Mouse (Mus musculus) ovary, adult 18-20 months (tissue): ENCODE measurements around the gene Hcfc1.
A peak's percentile ranks its signal among the peaks of the same experiment; 100 is the strongest.

Source experiments
- DNase-seq: peaks from one replicate; pipeline ENCODE4 v3.0.0; 2022; ENCODE audit warnings: low spot score, mixed read lengths

The Hcfc1 gene

DNA sequence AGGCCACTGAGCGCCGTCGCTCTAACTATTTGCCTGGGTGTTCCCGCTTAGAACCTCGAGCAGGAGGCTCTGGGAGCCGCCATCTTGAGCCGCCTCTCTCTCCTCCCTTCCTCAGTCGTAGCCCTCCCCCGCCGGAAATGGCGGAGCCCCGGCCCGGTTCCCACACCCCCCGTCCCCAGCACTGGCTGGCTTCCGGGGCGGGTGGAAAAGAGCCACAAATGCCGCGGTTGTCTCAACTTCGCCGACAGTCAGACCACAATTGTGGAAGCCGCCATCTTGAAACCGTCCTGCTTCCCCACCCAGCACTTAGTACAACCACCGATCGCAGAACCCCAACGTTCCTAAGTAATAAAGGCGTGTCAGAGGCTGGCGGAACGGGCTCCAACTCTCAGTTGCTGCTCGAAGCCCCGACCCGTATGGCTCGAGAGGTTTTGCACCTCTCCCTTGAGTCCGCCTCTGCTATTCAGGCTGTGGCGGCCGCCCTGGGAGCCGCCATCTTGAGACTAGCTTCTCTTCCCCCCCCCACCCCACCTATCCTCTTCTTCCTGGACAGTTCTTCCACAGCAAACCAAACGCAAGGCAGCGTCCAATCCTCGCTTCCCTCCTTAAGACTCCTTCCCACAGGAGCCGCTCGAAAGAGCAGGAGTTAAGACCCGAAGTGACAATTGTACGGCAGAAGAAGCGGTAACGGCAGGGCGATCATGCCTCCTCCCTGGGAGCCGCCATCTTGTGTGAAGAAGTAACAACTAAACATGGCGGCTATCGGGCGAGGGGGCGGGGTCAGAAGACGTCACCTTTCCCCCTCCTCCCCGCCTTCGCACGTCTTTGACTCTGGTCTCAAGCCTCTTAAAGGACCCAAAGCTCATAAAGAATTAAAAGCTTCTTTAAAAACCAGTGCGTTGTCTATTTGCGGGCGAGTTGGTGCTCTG, at the start of gene Hcfc1:
Gene Hcfc1, minus strand, starts transcription at position 110 of the 929 bp plus-strand sequence.
- DNase-seq: peak; percentile 85

GRCm38 (mm10) chrX:74014597-74014996, 48.4 kb upstream of the Hcfc1 start:
- no peak for DNase-seq

DNA sequence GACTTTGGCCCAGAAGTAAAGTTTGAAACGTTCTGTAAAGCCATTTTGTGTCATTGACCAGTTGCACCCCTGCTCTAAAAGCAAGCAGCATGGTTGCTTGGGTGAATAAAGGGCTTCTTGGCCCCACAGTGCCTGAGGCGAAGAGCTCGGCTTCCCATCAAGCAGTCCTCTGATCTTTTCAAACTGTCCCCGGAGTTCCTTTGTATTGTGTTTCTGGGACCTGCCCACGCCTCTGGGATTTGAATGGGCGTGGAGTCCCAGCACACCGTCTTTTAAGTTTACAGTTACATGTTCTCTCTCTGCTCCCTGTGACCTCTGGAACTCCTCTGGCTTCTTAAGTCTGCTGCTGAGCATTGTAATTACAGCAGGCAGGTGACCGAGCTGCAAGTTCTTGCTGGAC, 41.9 kb upstream of the Hcfc1 start:
- DNase-seq: no peak

GRCm38 (mm10) chrX:74006401-74006800, 40.2 kb upstream of the Hcfc1 start:
- DNase-seq: no peak

GRCm38 (mm10) chrX:74003644-74004043, 37.5 kb upstream of the Hcfc1 start:
- DNase-seq: no peak

- no peak for DNase-seq
Observed at GRCm38 (mm10) chrX:74001024-74001423, 34.9 kb upstream of the Hcfc1 start.

DNA sequence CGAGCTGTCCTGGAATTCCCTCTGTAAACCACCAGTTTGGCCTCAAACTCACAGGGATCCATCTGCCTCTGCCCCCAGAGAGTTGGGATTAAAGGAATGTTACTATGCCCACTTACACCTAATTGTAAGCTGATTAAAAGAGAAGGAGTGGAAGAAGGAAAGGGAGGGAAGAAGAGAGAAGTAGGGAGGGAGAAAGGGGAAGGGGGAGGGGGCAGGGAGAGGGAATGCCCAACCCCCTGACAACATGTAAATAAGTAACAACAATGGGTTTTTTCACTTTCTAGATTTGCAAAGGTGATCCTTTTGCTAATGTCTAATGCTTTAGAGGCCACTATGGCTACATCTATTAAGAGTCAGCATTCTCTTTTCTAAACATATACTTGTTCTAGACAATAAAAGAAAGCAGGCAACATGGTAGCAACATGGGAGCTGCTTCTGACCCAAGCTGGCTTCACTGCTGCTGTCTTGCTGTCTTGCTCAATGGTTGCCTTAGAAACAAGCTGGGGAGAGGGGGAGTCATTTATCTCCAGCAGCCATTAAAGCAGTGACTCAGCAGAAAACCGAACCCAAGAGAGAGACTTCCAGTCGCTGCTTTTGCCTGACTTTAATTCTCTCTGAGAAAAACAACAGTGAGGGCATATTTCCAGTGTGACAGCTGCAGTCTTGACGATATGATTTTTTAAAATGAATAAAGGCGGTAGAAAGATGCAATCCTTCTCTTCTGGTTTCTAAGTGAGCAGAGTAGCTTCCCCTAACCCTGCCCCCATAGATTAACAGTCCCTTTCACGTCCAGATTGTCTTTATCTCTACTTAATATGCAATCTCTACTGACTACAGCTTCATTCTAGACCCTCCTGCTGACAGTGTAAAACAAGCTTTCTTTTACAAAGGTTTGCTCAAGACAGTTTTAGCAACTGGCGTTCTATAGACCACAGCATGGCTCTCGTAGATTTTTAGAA, 33.0 kb upstream of the Hcfc1 start:
- DNase-seq: peak; percentile 50

- DNase-seq: no peak
Observed at GRCm38 (mm10) chrX:73977783-73978182, 11.6 kb upstream of the Hcfc1 start.

GRCm38 (mm10) chrX:73976283-73976682, 10.1 kb upstream of the Hcfc1 start:
- DNase-seq: no peak

- no peak for DNase-seq
Observed at GRCm38 (mm10) chrX:73972774-73973173, 6.6 kb upstream of the Hcfc1 start.

- DNase-seq: no peak
Observed at GRCm38 (mm10) chrX:73970781-73971180, 4.6 kb upstream of the Hcfc1 start.

DNA sequence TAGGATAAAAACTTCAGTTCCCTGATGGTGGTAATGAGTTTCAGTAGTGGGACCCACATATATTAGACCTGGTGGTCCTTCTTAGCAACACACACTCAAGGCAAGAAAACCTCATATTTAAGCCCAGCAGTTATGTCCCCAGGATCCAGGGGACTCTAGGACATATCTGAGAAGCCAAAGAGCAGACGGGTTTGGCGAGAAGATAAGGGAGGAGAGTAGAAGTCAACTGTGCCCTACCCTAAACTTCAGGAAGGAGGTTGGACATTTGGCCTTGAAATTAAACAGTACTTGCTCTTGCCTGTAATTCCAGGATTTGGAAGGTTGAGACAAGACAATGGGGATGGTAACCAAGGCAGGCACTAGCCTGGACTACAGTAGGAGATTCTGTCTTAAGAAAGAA, 3.6 kb upstream of the Hcfc1 start:
- no peak for DNase-seq

GRCm38 (mm10) chrX:73969167-73969566, 3.0 kb upstream of the Hcfc1 start:
- DNase-seq: no peak

- peak; percentile 85 for DNase-seq
Observed at GRCm38 (mm10) chrX:73967177-73968075, 1.3 kb upstream of the Hcfc1 start.

DNA sequence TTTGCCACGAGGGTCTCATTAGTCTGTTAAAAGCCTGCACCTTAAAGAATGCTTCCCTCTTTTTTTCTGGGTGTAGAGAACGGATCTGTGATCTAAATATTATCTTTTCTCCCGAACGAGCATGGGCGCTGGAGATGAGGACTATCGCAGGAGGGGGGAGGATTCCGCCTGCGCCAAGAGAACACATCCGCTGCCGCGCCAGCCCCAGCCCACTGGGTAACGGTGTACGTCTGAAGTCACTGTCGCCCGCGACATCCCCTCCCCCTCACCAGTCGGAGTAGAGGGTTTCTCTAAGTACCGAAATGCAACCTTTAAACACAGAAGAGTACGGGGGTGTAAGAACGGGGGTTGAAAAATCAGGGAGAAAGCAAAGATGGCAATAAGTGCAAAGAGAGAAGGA, 850 bp downstream of the Hcfc1 start:
- DNase-seq: no peak

- DNase-seq: no peak
Observed at GRCm38 (mm10) chrX:73964363-73964762, 1.8 kb downstream of the Hcfc1 start.

DNA sequence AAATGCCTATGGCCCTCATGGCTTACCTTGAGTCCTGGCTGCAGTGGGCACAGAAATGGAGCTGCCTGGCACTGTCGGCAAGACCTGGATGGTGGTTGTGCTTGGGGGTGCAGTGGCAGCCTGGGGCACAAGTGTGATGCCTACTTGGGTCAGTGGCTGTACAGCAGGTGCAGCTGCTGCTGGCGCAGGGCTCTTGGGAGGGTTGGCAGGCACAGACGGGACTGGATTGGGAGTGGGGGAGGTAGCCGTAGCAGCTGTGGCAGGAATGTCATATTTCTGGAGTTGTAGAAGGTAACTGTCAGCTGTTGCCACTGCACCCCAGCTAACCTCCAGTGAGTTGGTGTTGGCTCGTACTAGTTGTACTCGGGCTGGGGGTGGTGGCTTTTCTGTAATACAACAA, 11.2 kb downstream of the Hcfc1 start:
- DNase-seq: no peak

- DNase-seq: no peak
Observed at GRCm38 (mm10) chrX:73952603-73953002, 13.6 kb downstream of the Hcfc1 start.

- DNase-seq: no peak
Observed at GRCm38 (mm10) chrX:73949341-73949740, 16.8 kb downstream of the Hcfc1 start.

- DNase-seq: no peak
Observed at GRCm38 (mm10) chrX:73948647-73949046, 17.5 kb downstream of the Hcfc1 start.

- no peak for DNase-seq
Observed at GRCm38 (mm10) chrX:73946896-73947295, 19.3 kb downstream of the Hcfc1 start.

- DNase-seq: no peak
Observed at GRCm38 (mm10) chrX:73942294-73942693, 23.9 kb downstream of the Hcfc1 start.
